Mouse (Mus musculus): ENCODE data around the gene Fam213b. TPM values are rescaled to one million over a fixed set of nuclear protein-coding genes. Genes with fewer than 3 reads are reported as not detected.

Fam213b gene
- polyA plus RNA-seq, 1 experiment from 2014 or later, result 45.7 TPM

DNA sequence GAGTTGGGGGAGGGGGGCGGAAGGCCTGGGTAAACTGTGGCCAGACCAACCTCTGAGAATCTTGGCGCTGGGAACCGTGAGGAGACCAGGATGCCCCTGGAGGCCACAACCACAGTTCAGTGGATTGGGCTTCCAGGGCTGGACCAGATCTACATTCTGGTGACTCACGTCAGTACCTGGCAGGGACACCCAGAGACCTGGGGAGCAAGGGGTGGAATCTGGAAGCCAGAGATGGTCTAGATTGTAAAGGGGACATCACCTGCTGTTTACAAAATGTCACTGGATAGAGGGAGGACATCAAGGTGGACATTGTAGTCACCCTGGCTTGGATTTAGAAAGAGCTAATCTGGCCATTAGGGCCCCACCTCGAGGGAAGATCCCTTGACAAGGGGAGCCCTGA lies 3.4 kb downstream of the Fam213b start:
- Histone ChIP-seq H3K27ac (no peak overlapping the region), H3K4me3 (no peak overlapping the region), H3K4me1 (peaks cover 16% of the 10 kb centered on the region), H3K27me3 (no peaks in the 10 kb centered on the region), H3K36me3 (no peaks in the 10 kb centered on the region), H3K9ac (no peak overlapping the region), H3K9me3 (no peaks in the 10 kb centered on the region), H3K4me2 (replicated peaks) (no peak overlapping the region)
- no peak for ATAC-seq (ENCODE audit: insufficient number of reproducible peaks, insufficient read depth, low FRiP score, low TSS enrichment)
- WGBS, result 80% methylated on average over 5 of the region's 5 CpGs

DNA sequence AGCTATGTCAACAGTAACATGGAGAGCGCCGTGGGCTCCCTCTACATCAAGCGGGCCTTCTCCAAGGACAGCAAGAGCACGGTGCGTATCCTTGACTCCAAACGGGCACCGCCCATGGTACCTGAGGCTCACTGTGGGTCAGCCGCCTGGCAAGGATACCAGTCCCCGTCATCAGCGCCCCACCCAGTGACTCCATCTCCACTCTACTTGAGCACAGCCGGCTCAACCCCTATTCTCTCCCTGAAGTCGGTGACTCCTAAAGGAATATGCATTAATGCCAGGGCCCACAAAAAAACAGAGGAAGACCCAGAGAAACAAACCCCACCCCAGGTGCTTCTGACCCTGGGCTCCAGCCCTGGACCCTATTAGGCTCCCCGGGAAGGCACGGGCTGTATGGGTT lies 8.0 kb downstream of the Fam213b start:
- Histone ChIP-seq H3K27me3 (no peaks in the 10 kb centered on the region), H3K4me1 (0 out of 2 replicates have a peak, but pooled peaks cover 6% of the 10 kb centered on the region), H3K27ac (no peak overlapping the region), H3K4me2 (replicated peaks) (no peak overlapping the region), H3K4me3 (no peak overlapping the region), H3K36me3 (no peaks in the 10 kb centered on the region), H3K9me3 (no peaks in the 10 kb centered on the region), H3K9ac (no peak overlapping the region)
- WGBS, result 93% methylated on average over 14 of the region's 14 CpGs
- no peak for ATAC-seq (ENCODE audit: insufficient number of reproducible peaks, insufficient read depth, low FRiP score, low TSS enrichment)

- Histone ChIP-seq H3K4me2 (replicated peaks) (no peak overlapping the region), H3K27me3 (no peaks in the 10 kb centered on the region), H3K4me3 (no peak overlapping the region), H3K27ac (no peak overlapping the region), H3K4me1 (0 out of 2 replicates have a peak, but pooled peaks cover 6% of the 10 kb centered on the region), H3K9ac (no peak overlapping the region), H3K36me3 (no peaks in the 10 kb centered on the region), H3K9me3 (no peaks in the 10 kb centered on the region)
- no peak for ATAC-seq (ENCODE audit: insufficient number of reproducible peaks, insufficient read depth, low FRiP score, low TSS enrichment)
- 81% methylated on average over 15 of the region's 15 CpGs for WGBS
Observed at GRCm38 (mm10) chr4:154887593-154888250, 11.2 kb downstream of the Fam213b start.

- H3K4me3 ChIP-seq, result no peak overlapping the region
- H3K27ac ChIP-seq, result no peak overlapping the region
- no peaks in the 10 kb centered on the region; the same call in 1 of the 2 replicates for H3K27me3 ChIP-seq
- H3K36me3 ChIP-seq, result no peaks in the 10 kb centered on the region
- 0 out of 2 replicates have a peak, but pooled peaks cover 6% of the 10 kb centered on the region for H3K4me1 ChIP-seq
- H3K9ac ChIP-seq, result no peak overlapping the region
- H3K4me2 ChIP-seq (replicated peaks), result no peak overlapping the region
- no peaks in the 10 kb centered on the region for H3K9me3 ChIP-seq
- no peak for ATAC-seq (ENCODE audit: insufficient number of reproducible peaks, insufficient read depth, low FRiP score, low TSS enrichment)
- 64% methylated on average over 13 of the region's 13 CpGs for WGBS
Observed at GRCm38 (mm10) chr4:154886876-154887592, 11.9 kb downstream of the Fam213b start.

DNA sequence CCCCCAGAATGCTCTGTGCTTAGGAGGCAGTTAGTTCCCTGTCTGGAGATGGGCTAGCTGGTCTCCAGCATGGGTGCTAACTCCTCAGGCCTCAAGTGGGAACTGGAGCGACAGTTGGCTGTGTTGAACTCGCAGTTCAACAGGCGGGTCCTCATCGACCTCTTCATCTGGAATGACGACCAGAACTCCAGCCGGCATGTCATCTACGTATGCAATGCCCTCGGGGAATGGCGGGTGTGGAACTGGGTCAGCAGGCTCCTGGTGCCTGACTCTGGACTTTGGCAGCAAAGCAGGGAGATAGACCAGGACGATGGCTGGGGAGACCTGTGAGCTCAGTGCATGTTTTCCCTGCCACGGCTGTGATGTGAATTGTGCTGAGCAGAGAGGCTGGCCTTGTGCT lies 13.5 kb downstream of the Fam213b start:
- 70% methylated on average over 11 of the region's 11 CpGs for WGBS
- Histone ChIP-seq H3K36me3 (no peaks in the 10 kb centered on the region), H3K27me3 (no peaks in the 10 kb centered on the region; the same call in 1 of the 2 replicates), H3K27ac (no peak overlapping the region), H3K9me3 (no peaks in the 10 kb centered on the region), H3K9ac (no peak overlapping the region), H3K4me1 (0 out of 2 replicates have a peak, but pooled peaks cover 6% of the 10 kb centered on the region), H3K4me2 (replicated peaks) (no peak overlapping the region), H3K4me3 (no peak overlapping the region)
- no peak for ATAC-seq (ENCODE audit: insufficient number of reproducible peaks, insufficient read depth, low FRiP score, low TSS enrichment)

GRCm38 (mm10) chr4:154882014-154882659 lies 16.8 kb downstream of the Fam213b start:
- 34% methylated on average over 14 of the region's 14 CpGs for WGBS
- Histone ChIP-seq H3K4me3 (no peak overlapping the region), H3K4me2 (replicated peaks) (no peak overlapping the region), H3K9me3 (no peaks in the 10 kb centered on the region), H3K27ac (no peak overlapping the region), H3K36me3 (no peaks in the 10 kb centered on the region), H3K4me1 (0 out of 2 replicates have a peak, but pooled peaks cover 11% of the 10 kb centered on the region), H3K27me3 (no peaks in the 10 kb centered on the region; the same call in 1 of the 2 replicates), H3K9ac (no peak overlapping the region)
- ATAC-seq (ENCODE audit: insufficient number of reproducible peaks, insufficient read depth, low FRiP score, low TSS enrichment), result no peak

DNA sequence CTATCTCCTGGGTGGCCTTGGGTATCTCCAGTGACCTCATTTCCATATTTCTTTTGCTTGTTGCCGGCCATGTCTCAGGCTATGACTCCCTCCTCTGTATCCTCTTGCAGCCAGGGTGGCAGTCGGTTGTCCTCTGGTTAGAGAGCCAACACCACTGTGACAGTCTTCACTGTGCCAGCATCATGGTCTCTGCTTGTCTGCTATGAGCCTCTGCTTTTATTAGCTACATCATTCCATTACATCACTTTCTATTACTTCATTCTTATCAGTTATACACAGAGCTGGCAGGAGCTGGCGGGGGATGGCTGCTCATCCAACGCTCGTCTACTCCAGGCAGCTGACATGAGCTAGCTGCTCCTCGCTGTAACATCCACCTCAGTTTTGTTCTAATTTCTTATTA lies 18.2 kb downstream of the Fam213b start:
- Histone ChIP-seq H3K9me3 (no peaks in the 10 kb centered on the region), H3K9ac (no peak overlapping the region), H3K27ac (no peak overlapping the region), H3K36me3 (no peaks in the 10 kb centered on the region), H3K4me2 (replicated peaks) (no peak overlapping the region), H3K27me3 (no peaks in the 10 kb centered on the region; the same call in 1 of the 2 replicates), H3K4me1 (0 out of 2 replicates have a peak, but pooled peaks cover 5% of the 10 kb centered on the region), H3K4me3 (no peak overlapping the region)
- WGBS, result 83% methylated on average over 6 of the region's 6 CpGs
- no peak for ATAC-seq (ENCODE audit: insufficient number of reproducible peaks, insufficient read depth, low FRiP score, low TSS enrichment)

DNA sequence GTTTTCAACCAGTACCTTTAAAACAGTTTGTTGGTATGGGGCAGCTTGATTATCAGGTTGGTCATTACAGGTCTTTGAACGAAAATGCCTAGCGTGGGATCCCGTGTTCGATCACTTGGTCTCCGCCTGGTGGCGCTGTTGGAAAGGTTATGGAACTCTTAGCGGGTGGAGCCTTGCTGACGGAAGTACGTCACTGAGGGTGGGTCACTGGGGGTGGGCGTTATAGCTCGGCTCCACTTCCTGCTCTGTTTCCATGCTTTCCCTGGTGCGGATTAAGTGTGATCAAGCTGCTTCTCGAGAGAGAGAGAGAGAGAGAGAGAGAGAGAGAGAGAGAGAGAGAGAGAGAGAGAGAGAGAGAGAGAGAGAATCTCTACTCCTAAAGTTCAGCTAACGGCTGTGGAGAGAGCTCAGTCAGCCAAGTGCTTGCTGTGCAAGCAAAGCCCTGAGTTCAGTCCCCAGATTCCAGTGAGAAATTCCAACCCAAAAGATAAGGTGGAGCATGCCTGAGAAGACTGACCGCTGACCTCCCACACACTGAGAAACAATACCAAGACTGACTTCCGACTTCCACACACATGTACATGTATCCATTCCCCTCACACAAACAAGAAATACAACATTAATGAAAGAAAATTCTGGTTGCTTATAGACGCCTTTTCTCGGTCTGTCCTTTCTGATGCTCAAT lies 20.9 kb downstream of the Fam213b start:
- H3K27ac ChIP-seq, result peak overlapping the region; percentile 77
- WGBS, result 11% methylated on average over 18 of the region's 18 CpGs
- no peaks in the 10 kb centered on the region; the same call in 1 of the 2 replicates for H3K27me3 ChIP-seq
- no peaks in the 10 kb centered on the region for H3K36me3 ChIP-seq
- peak overlapping the region; percentile 33 for H3K4me3 ChIP-seq
- peak overlapping the region; percentile 53 for H3K4me2 ChIP-seq (replicated peaks)
- H3K9ac ChIP-seq, result peak overlapping the region; percentile 47
- H3K9me3 ChIP-seq, result no peaks in the 10 kb centered on the region
- H3K4me1 ChIP-seq, result 0 out of 2 replicates have a peak, but pooled peaks cover 5% of the 10 kb centered on the region
- peak; percentile 95 for ATAC-seq (ENCODE audit: insufficient number of reproducible peaks, insufficient read depth, low FRiP score, low TSS enrichment)

DNA sequence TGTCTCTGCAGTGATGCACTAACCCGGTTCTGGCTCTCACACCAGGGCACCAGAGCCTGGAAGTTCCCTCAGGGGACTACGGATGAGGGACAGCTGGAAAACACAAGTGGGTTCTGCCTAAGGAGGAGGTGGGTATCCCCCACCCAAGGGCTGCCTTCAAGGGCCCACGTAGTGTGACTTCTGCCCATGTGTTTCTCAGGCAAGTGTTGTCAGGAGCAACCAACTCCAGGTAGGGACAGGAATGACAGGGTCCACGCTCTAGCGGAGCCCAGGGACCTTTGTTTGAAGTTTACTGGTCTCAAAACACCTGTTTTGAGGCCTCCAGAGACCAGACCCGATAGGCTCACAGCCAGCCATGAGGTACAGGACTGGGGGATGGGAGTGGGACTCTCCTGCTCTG lies 25.7 kb downstream of the Fam213b start:
- Histone ChIP-seq H3K27ac (no peak overlapping the region), H3K9ac (no peak overlapping the region), H3K27me3 (peaks cover 8% of the 10 kb centered on the region; the same call in 1 of the 2 replicates), H3K4me1 (peaks cover 8% of the 10 kb centered on the region; the same call in 1 of the 2 replicates), H3K4me2 (replicated peaks) (no peak overlapping the region), H3K9me3 (no peaks in the 10 kb centered on the region), H3K36me3 (no peaks in the 10 kb centered on the region), H3K4me3 (no peak overlapping the region)
- ATAC-seq (ENCODE audit: insufficient number of reproducible peaks, insufficient read depth, low FRiP score, low TSS enrichment), result no peak
- 77% methylated on average over 6 of the region's 6 CpGs for WGBS

DNA sequence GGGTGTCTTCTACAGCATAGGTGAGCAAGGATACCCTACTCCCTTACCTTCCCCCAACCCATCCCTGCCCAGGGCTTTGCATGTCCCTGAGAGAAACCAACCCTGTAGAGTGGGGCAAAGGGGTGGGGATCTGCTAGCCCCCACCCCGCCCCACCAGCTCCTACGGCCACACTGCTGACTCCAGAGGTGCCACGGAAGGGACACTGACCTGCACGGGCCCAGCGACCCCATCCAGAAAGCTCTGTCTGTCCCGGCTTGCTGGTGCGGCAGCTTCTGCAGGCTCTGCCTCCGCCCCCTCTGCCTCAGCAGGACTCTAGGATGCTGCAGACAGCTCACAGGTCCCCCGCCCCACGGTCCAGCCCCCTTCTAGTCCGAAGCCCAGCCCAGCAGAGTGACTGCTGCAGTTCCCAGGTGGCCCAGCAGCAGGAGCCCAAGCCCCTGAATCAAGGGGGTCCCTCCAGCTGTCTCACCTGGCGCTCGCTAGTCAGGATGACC lies 27.1 kb downstream of the Fam213b start:
- Histone ChIP-seq H3K4me1 (peaks cover 8% of the 10 kb centered on the region; the same call in 1 of the 2 replicates), H3K4me3 (peak overlapping the region; percentile 20; the same call in 1 of the 2 replicates), H3K9ac (no peak overlapping the region), H3K36me3 (no peaks in the 10 kb centered on the region), H3K27ac (no peak overlapping the region), H3K4me2 (replicated peaks) (peak overlapping the region; percentile 46), H3K9me3 (no peaks in the 10 kb centered on the region), H3K27me3 (peaks cover 8% of the 10 kb centered on the region; the same call in 1 of the 2 replicates)
- ATAC-seq (ENCODE audit: insufficient number of reproducible peaks, insufficient read depth, low FRiP score, low TSS enrichment), result peak; percentile 75
- under 1% methylated on average over 13 of the region's 13 CpGs for WGBS

GRCm38 (mm10) chr4:154870721-154871120 lies 28.2 kb downstream of the Fam213b start:
- Histone ChIP-seq H3K36me3 (no peaks in the 10 kb centered on the region), H3K4me2 (replicated peaks) (no peak overlapping the region), H3K4me3 (no peak overlapping the region), H3K4me1 (peaks cover 8% of the 10 kb centered on the region; the same call in 1 of the 2 replicates), H3K27ac (no peak overlapping the region), H3K9me3 (no peaks in the 10 kb centered on the region), H3K9ac (no peak overlapping the region), H3K27me3 (peaks cover 8% of the 10 kb centered on the region; the same call in 1 of the 2 replicates)
- no peak for ATAC-seq (ENCODE audit: insufficient number of reproducible peaks, insufficient read depth, low FRiP score, low TSS enrichment)
- 75% methylated on average over 4 of the region's 4 CpGs for WGBS
